Mouse (Mus musculus) ovary, postnatal 36 days (tissue): ENCODE measurements around the gene Ruvbl2.
"Not testable (repeated sequence)": the region's sequence is repeated elsewhere in the genome, so short reads cannot be mapped to it uniquely, and the experiment has no call there.

Source experiments
- DNase-seq: peaks from one replicate; pipeline ENCODE4 v3.0.0; 2022; ENCODE audit warnings: low spot score, mixed read lengths

Gene Ruvbl2

GRCm38 (mm10) chr7:45437521-45438276, at the start of gene Ruvbl2:
TSS of gene Ruvbl2 (minus strand) at chr7:45438096.
- peak; percentile 24 for DNase-seq

- no peak for DNase-seq
Measured at GRCm38 (mm10) chr7:45486761-45487415, 49.0 kb upstream of the Ruvbl2 start, which contains the start of gene Gm45808. TSS of gene Gm45808 (minus strand) at chr7:45486811.

- DNase-seq = no peak
Measured at GRCm38 (mm10) chr7:45486158-45486557, 48.3 kb upstream of the Ruvbl2 start.

- not testable (repeated sequence) for DNase-seq
Measured at GRCm38 (mm10) chr7:45484985-45485384, 47.1 kb upstream of the Ruvbl2 start.

GRCm38 (mm10) chr7:45482166-45482565, 44.3 kb upstream of the Ruvbl2 start:
- no peak for DNase-seq

- DNase-seq = peak; percentile 49
Measured at GRCm38 (mm10) chr7:45481374-45481927, 43.6 kb upstream of the Ruvbl2 start, which contains the start of gene Tulp2. TSS of gene Tulp2 (plus strand) at chr7:45481877.

- not testable (repeated sequence) for DNase-seq
Measured at GRCm38 (mm10) chr7:45480310-45480709, 42.4 kb upstream of the Ruvbl2 start.

- no peak for DNase-seq
Measured at GRCm38 (mm10) chr7:45478774-45479173, 40.9 kb upstream of the Ruvbl2 start.

- no peak for DNase-seq
Measured at GRCm38 (mm10) chr7:45477003-45477402, 39.1 kb upstream of the Ruvbl2 start.

GRCm38 (mm10) chr7:45476453-45476852, 38.6 kb upstream of the Ruvbl2 start:
- no peak for DNase-seq

- no peak for DNase-seq
Measured at GRCm38 (mm10) chr7:45475291-45475969, 37.5 kb upstream of the Ruvbl2 start.

- DNase-seq = peak; percentile 58
Measured at GRCm38 (mm10) chr7:45470869-45471268, 33.0 kb upstream of the Ruvbl2 start.

- DNase-seq = no peak
Measured at GRCm38 (mm10) chr7:45467090-45467670, 29.3 kb upstream of the Ruvbl2 start.

GRCm38 (mm10) chr7:45466283-45467089, 28.6 kb upstream of the Ruvbl2 start, which contains the start of gene Bax:
TSS of gene Bax (minus strand) at chr7:45466898.
- DNase-seq = peak; percentile 94

- no peak for DNase-seq
Measured at GRCm38 (mm10) chr7:45465549-45465948, 27.7 kb upstream of the Ruvbl2 start.

- DNase-seq = no peak
Measured at GRCm38 (mm10) chr7:45465112-45465511, 27.2 kb upstream of the Ruvbl2 start.

- no peak for DNase-seq
Measured at GRCm38 (mm10) chr7:45463987-45464778, 26.3 kb upstream of the Ruvbl2 start.

- DNase-seq = not testable (repeated sequence)
Measured at GRCm38 (mm10) chr7:45462868-45463267, 25.0 kb upstream of the Ruvbl2 start.

GRCm38 (mm10) chr7:45462325-45462724, 24.4 kb upstream of the Ruvbl2 start:
- no peak for DNase-seq

- no peak for DNase-seq
Measured at GRCm38 (mm10) chr7:45461781-45462180, 23.9 kb upstream of the Ruvbl2 start.
